Mouse (Mus musculus) G1E (cell line): ENCODE results near the gene Hhip.

Source experiments
- CTCF ChIP-seq: IDR thresholded peaks from 2 replicates; pipeline ENCODE4 v1.5.1; 2012; ENCODE audit warnings: low read depth, low read length, inconsistent platforms, mixed read lengths
- GATA1 ChIP-seq: IDR thresholded peaks from 2 replicates; pipeline ENCODE4 v1.6.1; 2012; ENCODE audit warnings: borderline replicate concordance, low read length, inconsistent platforms, mixed read lengths
- GATA2 ChIP-seq: IDR thresholded peaks from 2 replicates; pipeline ENCODE4 v1.6.1; 2012; ENCODE audit warnings: low read depth, low read length, inconsistent platforms, borderline replicate concordance
- POLR2AphosphoS5 ChIP-seq: IDR thresholded peaks from 2 replicates; pipeline ENCODE4 v1.6.1; 2012; ENCODE audit warnings: low read depth, low read length, inconsistent platforms; ENCODE audit not compliant: insufficient replicate concordance
- TAL1 ChIP-seq: conservative IDR thresholded peaks from 2 replicates; pipeline ENCODE4 v1.6.1; 2012; ENCODE audit warnings: low read depth, low read length, inconsistent platforms, mixed read lengths

- no peak for TF ChIP-seq CTCF
- TF ChIP-seq GATA1: no peak
- TF ChIP-seq TAL1: no peak
- no peak for TF ChIP-seq POLR2AphosphoS5
- TF ChIP-seq GATA2: no peak
Observed at GRCm38 (mm10) chr8:80048256-80048655, 9.6 kb downstream of the Hhip start.
